Mouse (Mus musculus) neural tube, embryonic 13.5 days (tissue): ENCODE measurements around the gene Usp30. TPM values are rescaled to one million over a fixed set of nuclear protein-coding genes. Genes with fewer than 3 reads are reported as not detected.

Experiments
- ATAC-seq: fragments of 200-750 bp; cut with Nextera tagmentation; 2 replicates; pipeline ENCODE4 v1.8.0; 2017; ENCODE audit warnings: low read depth, mild to moderate bottlenecking, moderate TSS enrichment, moderate library complexity
- H3K27ac ChIP-seq: fragments of 300-500 bp; sonication (generic); replicated peaks from 2 replicates; pipeline ENCODE4 v1.5.1; 2015; ENCODE audit warnings: moderate library complexity, mild to moderate bottlenecking, inconsistent platforms
- H3K27me3 ChIP-seq: fragments of 300-500 bp; sonication (generic); 2 replicates; pipeline ENCODE4 v1.6.1; 2015; ENCODE audit warnings: mild to moderate bottlenecking, inconsistent platforms
- H3K36me3 ChIP-seq: fragments of 300-500 bp; sonication (generic); 2 replicates; pipeline ENCODE4 v1.6.1; 2015; ENCODE audit warnings: mild to moderate bottlenecking, inconsistent platforms
- H3K4me1 ChIP-seq: fragments of 300-500 bp; sonication (generic); replicated peaks from 2 replicates; pipeline ENCODE4 v1.6.1; 2015; ENCODE audit warnings: inconsistent platforms
- H3K4me2 ChIP-seq: fragments of 300-500 bp; sonication (generic); 2 replicates; pipeline ENCODE4 v1.6.1; 2015; ENCODE audit warnings: inconsistent platforms, mild to moderate bottlenecking, moderate library complexity
- H3K4me3 ChIP-seq: fragments of 300-500 bp; sonication (generic); 2 replicates; pipeline ENCODE4 v1.5.1; 2015; ENCODE audit warnings: mild to moderate bottlenecking, inconsistent platforms
- H3K9ac ChIP-seq: fragments of 300-500 bp; sonication (generic); 2 replicates; pipeline ENCODE4 v1.6.1; 2015; ENCODE audit warnings: moderate library complexity, mild to moderate bottlenecking, inconsistent platforms
- H3K9me3 ChIP-seq: fragments of 300-500 bp; sonication (generic); 2 replicates; pipeline ENCODE4 v1.6.1; 2016; ENCODE audit warnings: inconsistent platforms
- WGBS: fragments of 180-500 bp; shearing (Covaris S2); methylation state at CpG from one replicate; pipeline ENCODE4 v1.1.7; 2015; 5-methylcytosine and 5-hydroxymethylcytosine counted together
- polyA plus RNA-seq: library from polyadenylated mRNA; unstranded; fragments of >200 nt; fragmentation: Nextera tagmentation; extraction: Ambion mirVana; gene quantifications from 2 replicates; pipeline ENCODE4 v1.2.1, GENCODE M21; 2015

Usp30 gene
- polyA plus RNA-seq, 1 experiment from 2014 or later: 16.4 TPM

DNA sequence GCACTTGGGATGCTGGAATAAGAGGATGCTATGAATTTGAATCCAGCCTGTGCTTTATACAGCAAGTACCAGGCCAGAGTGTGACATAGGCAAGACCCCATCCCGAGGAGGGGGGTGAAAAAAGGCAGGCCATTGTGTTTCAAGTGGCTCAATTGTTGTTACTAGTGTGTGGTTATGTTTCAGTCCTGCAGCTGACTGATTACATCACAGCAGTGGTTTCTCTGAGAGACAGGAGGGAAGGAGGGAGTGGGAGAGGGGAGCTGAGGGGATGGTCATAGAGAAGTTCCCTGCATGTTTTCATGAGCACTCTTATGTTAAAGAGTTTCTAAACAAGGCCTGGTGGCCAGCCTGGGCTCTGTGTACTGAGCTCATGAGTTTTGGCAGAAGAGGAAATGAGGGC lies 37.5 kb downstream of the Usp30 start:
- 77% methylated on average over 1 of the region's 1 CpGs for WGBS
- Histone ChIP-seq H3K9ac (no peak overlapping the region; the same call in 1 of the 2 replicates), H3K4me1 (peaks cover 22% of the 10 kb centered on the region), H3K27me3 (no peaks in the 10 kb centered on the region), H3K4me2 (no peak overlapping the region), H3K4me3 (no peak overlapping the region), H3K27ac (no peak overlapping the region), H3K9me3 (no peaks in the 10 kb centered on the region), H3K36me3 (peaks cover 51% of the 10 kb centered on the region)
- no peak for ATAC-seq

DNA sequence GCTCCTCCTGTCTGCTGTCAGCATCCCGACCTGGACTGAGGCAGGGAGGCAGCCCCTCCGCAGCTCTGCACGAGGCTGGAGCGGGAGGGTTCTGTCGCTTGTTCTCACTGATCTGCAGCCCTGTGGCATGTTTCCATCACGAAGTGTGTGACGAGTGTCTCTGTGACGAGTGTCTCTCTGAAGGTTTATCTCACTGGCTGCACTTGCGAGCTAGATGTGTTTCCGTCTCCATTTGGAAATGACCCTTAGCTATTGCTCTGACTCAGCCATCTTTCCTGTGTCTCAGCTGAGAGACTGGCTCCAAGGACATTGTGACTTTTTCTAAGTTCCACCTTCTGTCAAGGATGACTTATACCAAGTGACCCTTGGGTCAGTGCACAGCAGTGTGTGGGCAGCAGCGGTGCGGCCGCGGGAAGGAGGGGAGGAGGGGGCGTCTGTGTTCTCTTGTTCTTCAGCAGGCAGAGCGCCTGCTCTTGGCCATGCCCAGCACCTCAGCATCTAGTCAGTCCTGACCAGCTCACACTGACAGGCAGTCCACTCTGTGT lies 41.2 kb downstream of the Usp30 start:
- WGBS: 79% methylated on average over 16 of the region's 16 CpGs

DNA sequence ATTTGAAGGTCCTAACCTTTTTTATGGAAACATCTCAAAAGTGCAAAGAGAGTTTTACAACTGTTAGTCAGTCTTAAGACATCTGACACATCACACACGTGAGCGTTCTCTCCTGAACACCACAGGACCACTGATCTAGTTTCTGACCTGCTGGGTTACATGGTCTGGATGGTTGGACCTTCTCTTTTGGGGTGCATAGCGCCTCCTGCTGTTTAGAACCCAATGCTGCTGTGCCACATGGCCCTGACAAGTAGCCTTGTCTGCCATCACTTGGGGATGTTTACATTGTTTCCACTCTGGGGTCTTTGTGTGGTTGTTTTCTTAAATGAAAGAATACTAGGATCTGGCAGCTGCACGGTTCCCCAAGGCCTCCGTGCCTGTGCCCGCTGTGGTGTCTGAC lies 48.1 kb downstream of the Usp30 start:
- Histone ChIP-seq H3K9ac (no peak overlapping the region), H3K27me3 (no peaks in the 10 kb centered on the region), H3K4me1 (no peaks in the 10 kb centered on the region), H3K4me3 (no peak overlapping the region), H3K9me3 (no peaks in the 10 kb centered on the region), H3K27ac (no peak overlapping the region), H3K36me3 (peaks cover 97% of the 10 kb centered on the region), H3K4me2 (no peak overlapping the region)
- 83% methylated on average over 6 of the region's 6 CpGs for WGBS
- no peak for ATAC-seq

More for the DNA sequence above, 41.2 kb downstream of the Usp30 start:
- Histone ChIP-seq H3K4me2 (no peak overlapping the region), H3K36me3 (peaks cover 88% of the 10 kb centered on the region), H3K27ac (no peak overlapping the region), H3K9me3 (no peaks in the 10 kb centered on the region), H3K9ac (no peak overlapping the region), H3K4me1 (peaks cover 6% of the 10 kb centered on the region), H3K4me3 (no peak overlapping the region), H3K27me3 (no peaks in the 10 kb centered on the region)
- no peak for ATAC-seq

DNA sequence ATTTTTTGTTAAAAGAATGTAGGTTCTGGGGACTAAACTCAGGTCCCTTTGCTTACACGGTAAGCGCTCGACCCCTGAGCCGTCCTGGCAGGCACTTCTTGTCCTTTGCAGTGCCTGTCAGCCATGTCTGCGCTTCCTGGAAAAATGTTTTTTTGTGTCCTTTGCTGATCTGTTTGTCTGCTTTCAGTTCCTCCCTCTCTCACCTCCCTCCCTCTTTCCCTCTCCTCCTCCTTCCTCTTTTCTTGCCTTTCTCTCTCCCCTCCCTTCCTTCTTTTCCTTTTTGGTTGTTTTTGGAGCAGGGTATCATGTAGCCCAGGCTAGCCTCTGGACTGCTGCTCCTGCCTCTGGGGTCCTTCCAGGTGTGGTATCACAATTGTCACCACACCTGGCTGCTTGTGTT lies 49.8 kb downstream of the Usp30 start:
- Histone ChIP-seq H3K9ac (no peak overlapping the region), H3K4me1 (no peaks in the 10 kb centered on the region), H3K27me3 (no peaks in the 10 kb centered on the region), H3K9me3 (no peaks in the 10 kb centered on the region), H3K27ac (no peak overlapping the region), H3K36me3 (peaks cover 96% of the 10 kb centered on the region), H3K4me3 (no peak overlapping the region), H3K4me2 (no peak overlapping the region)
- ATAC-seq: no peak
- 85% methylated on average over 5 of the region's 5 CpGs for WGBS

DNA sequence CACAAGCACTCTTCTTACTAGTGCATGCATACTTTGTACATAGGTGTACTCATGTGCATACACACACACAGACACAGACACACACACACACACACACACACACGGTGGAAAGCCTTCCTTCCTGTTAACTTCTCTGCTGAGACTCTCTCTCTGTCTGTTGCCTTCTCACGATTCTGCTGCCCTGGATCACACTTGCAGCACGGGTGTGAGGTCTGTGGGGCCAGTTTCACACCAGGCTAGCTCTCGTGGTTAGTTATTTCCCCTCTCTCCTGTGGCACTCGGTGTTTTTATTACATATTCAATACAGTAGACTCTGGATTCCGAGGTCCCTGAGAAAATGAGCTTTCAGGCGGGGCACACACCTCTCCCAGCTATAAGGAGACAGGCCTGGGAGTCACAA lies 51.3 kb downstream of the Usp30 start:
- WGBS: 88% methylated on average over 7 of the region's 7 CpGs
- ATAC-seq: no peak
- H3K27ac ChIP-seq: no peak overlapping the region
- H3K4me3 ChIP-seq: no peak overlapping the region
- no peaks in the 10 kb centered on the region for H3K9me3 ChIP-seq
- no peak overlapping the region for H3K9ac ChIP-seq
- H3K4me1 ChIP-seq: no peaks in the 10 kb centered on the region
- no peaks in the 10 kb centered on the region for H3K27me3 ChIP-seq
- no peak overlapping the region for H3K4me2 ChIP-seq
- H3K36me3 ChIP-seq: peaks cover 96% of the 10 kb centered on the region

DNA sequence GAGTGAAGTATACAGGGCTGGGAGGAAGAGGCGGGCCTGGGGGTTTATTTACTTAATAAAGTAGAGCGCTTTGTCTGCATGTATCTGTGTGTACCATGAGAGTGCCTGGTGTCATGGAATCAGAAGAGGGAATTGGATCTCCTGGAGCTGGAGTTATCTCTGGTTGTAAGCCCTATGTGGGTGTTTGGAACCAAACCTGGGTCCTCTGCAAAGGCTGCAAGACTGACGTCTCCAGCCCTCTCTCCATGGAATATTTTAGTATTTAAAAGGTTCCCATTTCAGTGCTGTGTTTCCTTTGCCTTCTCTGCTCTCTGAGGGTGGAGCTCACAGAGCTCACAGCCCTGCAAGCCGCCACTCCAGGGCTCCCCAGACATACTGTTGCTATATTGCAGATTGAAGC lies 54.5 kb downstream of the Usp30 start:
- 90% methylated on average over 4 of the region's 4 CpGs for WGBS
- no peak overlapping the region for H3K4me3 ChIP-seq
- ATAC-seq: no peak
- H3K9ac ChIP-seq: no peak overlapping the region
- H3K27ac ChIP-seq: no peak overlapping the region
- no peaks in the 10 kb centered on the region for H3K9me3 ChIP-seq
- H3K4me2 ChIP-seq: no peak overlapping the region
- H3K4me1 ChIP-seq: no peaks in the 10 kb centered on the region
- peaks cover 93% of the 10 kb centered on the region for H3K36me3 ChIP-seq
- no peaks in the 10 kb centered on the region for H3K27me3 ChIP-seq

DNA sequence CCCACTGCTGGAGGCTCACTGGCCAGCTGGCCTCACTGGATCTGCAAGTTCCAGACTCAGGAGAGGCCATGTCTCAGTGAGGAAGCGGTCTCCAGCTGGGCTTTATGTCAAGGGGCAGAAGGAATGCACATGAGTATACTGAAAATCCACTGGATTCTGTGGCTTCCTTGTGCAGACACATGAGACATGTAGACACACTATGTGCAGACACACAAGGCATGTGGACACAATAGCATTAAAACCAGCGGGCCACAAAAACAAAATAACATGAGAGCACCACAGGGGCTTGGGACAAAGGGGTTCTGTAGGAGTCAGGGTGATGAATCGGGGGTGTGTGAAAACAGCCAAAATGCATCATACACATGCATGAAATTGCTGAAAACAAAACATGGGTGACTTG lies 60.7 kb downstream of the Usp30 start:
- Histone ChIP-seq H3K9me3 (no peaks in the 10 kb centered on the region), H3K36me3 (peaks cover 39% of the 10 kb centered on the region)
- no peak for ATAC-seq

DNA sequence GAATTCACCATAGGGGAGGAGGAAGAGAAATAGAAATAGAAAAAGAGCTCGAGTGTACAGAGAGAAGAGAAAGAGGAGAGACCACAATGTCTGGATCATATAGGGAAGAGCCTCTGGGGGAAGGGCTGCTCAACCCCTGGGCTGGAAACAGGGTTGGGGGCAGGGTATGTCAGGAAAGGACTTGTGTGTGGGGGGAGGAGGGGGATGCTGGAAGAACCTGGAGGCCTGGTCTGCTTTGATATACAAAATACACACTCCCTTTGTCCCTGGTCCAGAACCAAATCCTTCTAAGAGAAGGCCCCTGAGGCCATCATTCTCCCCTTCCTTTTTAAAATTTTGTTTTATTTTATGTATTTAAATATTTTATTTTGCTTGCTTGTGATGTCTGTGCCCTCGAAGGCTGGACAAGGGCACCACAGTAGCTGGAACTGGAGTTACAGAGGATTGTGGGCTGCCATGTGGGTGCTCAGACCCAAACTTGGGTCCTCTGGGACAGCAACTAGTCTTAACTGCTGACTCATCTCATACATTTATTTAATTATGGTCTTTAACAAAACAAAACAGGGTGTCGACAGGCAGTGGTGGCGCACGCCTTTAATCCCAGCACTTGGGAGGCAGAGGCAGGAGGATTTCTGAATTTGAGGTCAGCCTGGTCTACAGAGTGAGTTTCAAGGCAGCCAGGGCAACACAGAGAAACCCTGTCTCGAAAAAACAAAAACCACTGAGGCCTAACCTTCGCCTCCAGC lies 61.4 kb downstream of the Usp30 start:
- Histone ChIP-seq H3K9ac (peak overlapping the region; percentile 79; the same call in 1 of the 2 replicates), H3K27me3 (no peaks in the 10 kb centered on the region), H3K27ac (peak overlapping the region; percentile 86; the same call in 1 of the 2 replicates), H3K36me3 (peaks cover 32% of the 10 kb centered on the region), H3K9me3 (no peaks in the 10 kb centered on the region), H3K4me1 (peaks cover 21% of the 10 kb centered on the region), H3K4me2 (peak overlapping the region; percentile 91), H3K4me3 (peak overlapping the region; percentile 71)
- 87% methylated on average over 7 of the region's 7 CpGs for WGBS
- ATAC-seq: no peak

More for the DNA sequence above, 60.7 kb downstream of the Usp30 start:
- Histone ChIP-seq H3K27ac (no peak overlapping the region), H3K4me1 (peaks cover 16% of the 10 kb centered on the region), H3K4me2 (no peak overlapping the region), H3K9ac (no peak overlapping the region), H3K27me3 (no peaks in the 10 kb centered on the region), H3K4me3 (no peak overlapping the region)
- 93% methylated on average over 3 of the region's 3 CpGs for WGBS

DNA sequence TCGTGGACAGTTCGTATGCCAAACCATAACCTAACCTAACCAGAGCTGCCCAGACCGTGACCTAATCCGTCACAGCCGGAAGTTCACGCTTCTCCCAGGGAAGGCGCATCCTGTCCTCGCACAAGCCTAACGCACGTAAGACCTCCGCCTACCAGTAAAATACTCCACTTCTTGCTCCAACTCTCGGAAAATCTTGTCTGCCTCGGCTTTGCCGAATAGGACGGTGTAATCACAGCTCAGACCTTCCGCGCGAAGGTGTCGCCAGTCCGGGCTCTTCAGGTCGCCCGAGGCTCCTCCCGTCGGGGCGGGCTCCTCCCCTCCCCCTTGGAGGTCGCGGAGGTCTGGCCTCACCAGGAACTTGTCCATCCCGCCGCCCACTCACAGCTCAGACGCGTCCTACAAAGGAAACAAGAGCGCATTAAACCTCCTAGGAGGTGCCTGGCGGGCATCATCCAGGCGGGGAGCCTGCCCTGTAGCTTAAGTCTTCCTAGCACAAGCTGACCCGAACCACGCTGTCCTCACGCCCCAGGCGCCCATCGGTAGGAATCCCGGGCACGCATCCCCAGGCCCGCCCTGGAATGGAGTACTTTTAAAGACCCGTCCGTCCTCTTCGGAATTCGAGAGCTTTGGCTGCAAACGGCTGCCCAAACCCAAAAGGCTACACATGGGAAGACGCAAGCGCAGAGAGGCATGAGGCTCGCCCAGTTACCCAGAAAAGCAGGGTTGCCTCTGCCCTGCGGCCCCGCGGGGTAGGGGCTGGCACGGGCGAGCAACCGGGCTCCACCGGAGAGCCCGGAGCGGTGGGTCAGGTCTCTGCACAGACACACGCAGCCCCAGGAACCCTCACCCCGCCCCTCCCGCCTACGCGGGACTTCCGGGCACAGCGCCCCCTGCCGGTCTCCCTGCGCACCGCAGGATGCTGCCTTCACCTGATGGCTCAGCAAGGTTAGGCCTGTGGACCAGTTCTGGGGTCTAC lies 62.4 kb downstream of the Usp30 start, which contains the start of gene Alkbh2:
Gene Alkbh2, minus strand, starts transcription at position 845 of the 976 bp plus-strand sequence.
- Histone ChIP-seq H3K4me3 (peak within 1 kb of the TSS; percentile 71), H3K27me3 (no peaks in the 10 kb centered on the region), H3K27ac (peak within 1 kb of the TSS; percentile 86), H3K4me1 (peaks cover 30% of the 10 kb centered on the region), H3K36me3 (peaks cover 22% of the 10 kb centered on the region), H3K4me2 (peak within 1 kb of the TSS; percentile 91), H3K9ac (peak within 1 kb of the TSS; percentile 79), H3K9me3 (no peaks in the 10 kb centered on the region)
- under 1% methylated on average over 68 of the region's 69 CpGs for WGBS
- 0 out of 2 replicates have a peak, but pooled peaks have one; percentile 8 for ATAC-seq

DNA sequence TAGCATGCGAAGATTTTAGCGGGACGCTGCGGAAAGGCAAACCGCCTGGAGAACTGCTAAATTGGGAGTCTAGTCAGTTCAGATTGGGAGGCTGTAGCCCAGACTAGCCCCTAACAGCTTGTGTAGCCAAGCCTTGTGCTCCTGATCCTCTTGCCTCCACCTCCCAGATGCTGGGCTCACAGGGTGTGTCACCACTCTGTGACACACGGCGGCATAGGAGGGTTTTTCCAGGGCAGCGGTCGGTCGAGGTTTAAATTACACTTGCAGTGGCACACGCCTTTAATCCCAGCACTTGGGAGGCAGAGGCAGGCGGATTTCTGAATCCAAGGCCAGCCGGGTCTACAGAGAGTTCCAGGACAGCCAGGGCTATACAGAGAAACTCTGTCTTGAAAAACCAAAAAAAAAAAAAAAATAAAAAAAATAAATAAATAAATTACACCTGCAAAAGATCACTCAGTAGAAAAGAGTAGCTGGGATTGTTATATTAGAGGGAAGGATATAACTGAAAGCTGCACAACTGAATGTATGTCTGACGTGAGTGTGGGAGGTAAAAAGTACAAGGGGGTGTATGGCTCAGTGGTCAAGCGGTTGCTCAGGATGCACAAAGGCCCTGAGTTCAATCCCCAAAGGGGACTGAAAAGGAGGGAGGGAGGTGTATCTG lies 64.4 kb downstream of the Usp30 start:
- peak overlapping the region; percentile 97 for H3K4me2 ChIP-seq
- no peak overlapping the region for H3K27ac ChIP-seq
- H3K4me1 ChIP-seq: peaks cover 30% of the 10 kb centered on the region
- H3K27me3 ChIP-seq: no peaks in the 10 kb centered on the region
- peak overlapping the region; percentile 89 for H3K4me3 ChIP-seq
- 80% methylated on average over 15 of the region's 15 CpGs for WGBS
- no peaks in the 10 kb centered on the region for H3K9me3 ChIP-seq
- no peak for ATAC-seq
- H3K36me3 ChIP-seq: peaks cover 4% of the 10 kb centered on the region; the same call in 1 of the 2 replicates
- H3K9ac ChIP-seq: 0 out of 2 replicates have a peak overlapping the region, but pooled peaks have one; percentile 69

DNA sequence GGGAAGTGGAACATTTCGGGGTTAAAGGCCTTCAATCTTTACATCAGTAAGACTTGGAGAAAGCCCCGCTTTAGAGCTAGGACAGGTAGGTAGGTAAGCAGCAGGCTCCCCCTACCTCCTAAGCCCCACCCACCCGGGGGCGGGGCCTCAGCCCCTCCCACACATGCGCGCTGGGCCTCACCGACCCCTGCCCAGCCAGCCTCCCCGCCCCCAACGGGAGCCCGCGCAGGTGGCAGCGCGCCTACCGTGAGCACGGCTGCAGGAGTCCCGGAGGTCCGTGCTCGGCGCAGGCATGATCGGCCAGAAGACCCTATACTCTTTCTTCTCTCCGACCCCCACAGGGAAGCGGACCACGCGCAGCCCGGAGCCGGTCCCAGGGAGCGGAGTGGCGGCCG lies 64.9 kb downstream of the Usp30 start, which contains the start of gene Ung:
Gene Ung, plus strand, starts transcription at position 176 of the 395 bp plus-strand sequence.
- peak within 1 kb of the TSS; percentile 97 for H3K4me2 ChIP-seq
- under 1% methylated on average over 29 of the region's 29 CpGs for WGBS
- ATAC-seq: peak; percentile 60
- no peaks in the 10 kb centered on the region; the same call in 1 of the 2 replicates for H3K36me3 ChIP-seq
- H3K4me1 ChIP-seq: peaks cover 30% of the 10 kb centered on the region
- H3K9me3 ChIP-seq: no peaks in the 10 kb centered on the region
- peak within 1 kb of the TSS; percentile 69 for H3K9ac ChIP-seq
- no peaks in the 10 kb centered on the region for H3K27me3 ChIP-seq
- peak within 1 kb of the TSS; percentile 52; the same call in 1 of the 2 replicates for H3K27ac ChIP-seq
- H3K4me3 ChIP-seq: peak within 1 kb of the TSS; percentile 89
